Mouse (Mus musculus) intestine, postnatal 0 days (tissue): ENCODE results near the gene Gjc2. TPM values are rescaled to one million over a fixed set of nuclear protein-coding genes. Genes with fewer than 3 reads are reported as not detected.
"Not testable (repeated sequence)": the region's sequence is repeated elsewhere in the genome, so short reads cannot be mapped to it uniquely, and the experiment has no call there.

Experiments used
- ATAC-seq: fragments of 200-750 bp; cut with Nextera tagmentation; 2 replicates; pipeline ENCODE4 v1.8.0; 2017; ENCODE audit warnings: mild to moderate bottlenecking, moderate TSS enrichment, moderate library complexity
- H3K27ac ChIP-seq: fragments of 300-500 bp; sonication (generic); 2 replicates; pipeline ENCODE4 v1.5.1; 2014; ENCODE audit warnings: mild to moderate bottlenecking, low read depth, low read length, moderate library complexity
- H3K27me3 ChIP-seq: fragments of 300-500 bp; sonication (generic); replicated peaks from 2 replicates; pipeline ENCODE4 v1.6.1; 2014; ENCODE audit warnings: low read length, mixed read lengths; ENCODE audit not compliant: control insufficient read depth, insufficient read depth
- H3K36me3 ChIP-seq: fragments of 300-500 bp; sonication (generic); 2 replicates; pipeline ENCODE4 v1.6.1; 2014; ENCODE audit warnings: mild to moderate bottlenecking, moderate library complexity; ENCODE audit not compliant: control insufficient read depth, insufficient read depth
- H3K4me1 ChIP-seq: fragments of 300-500 bp; sonication (generic); replicated peaks from 2 replicates; pipeline ENCODE4 v1.6.1; 2014; ENCODE audit warnings: antibody characterized with exemption, low read length, mixed read lengths; ENCODE audit not compliant: control insufficient read depth, insufficient read depth
- H3K4me2 ChIP-seq: fragments of 300-500 bp; sonication (generic); replicated peaks from 2 replicates; pipeline ENCODE4 v1.6.1; 2014; ENCODE audit warnings: low read depth, mild to moderate bottlenecking, moderate library complexity
- H3K4me3 ChIP-seq: fragments of 300-500 bp; sonication (generic); 2 replicates; pipeline ENCODE4 v1.5.1; 2014; ENCODE audit warnings: low read depth, low read length
- H3K9ac ChIP-seq: fragments of 300-500 bp; sonication (generic); 2 replicates; pipeline ENCODE4 v1.6.1; 2014; ENCODE audit warnings: mild to moderate bottlenecking, low read depth, low read length
- H3K9me3 ChIP-seq: fragments of 300-500 bp; sonication (generic); 2 replicates; pipeline ENCODE4 v1.6.1; 2016; ENCODE audit warnings: mixed run types; ENCODE audit not compliant: control insufficient read depth
- CTCF ChIP-seq: sonication (generic); IDR thresholded peaks from 2 replicates; pipeline ENCODE4 v1.5.1; 2016; ENCODE audit warnings: low read depth, mild to moderate bottlenecking, control low read depth, antibody characterized with exemption, moderate library complexity
- WGBS: fragments of 180-500 bp; shearing (Covaris S2); extraction: QIAGEN DNeasy Blood & Tissue Kit; methylation state at CpG from one replicate; pipeline ENCODE4 v1.1.7; 2014; 5-methylcytosine and 5-hydroxymethylcytosine counted together
- polyA plus RNA-seq: library from polyadenylated mRNA; unstranded; fragments of >200 nt; fragmentation: Nextera tagmentation; extraction: Ambion mirVana; gene quantifications from 2 replicates; pipeline ENCODE4 v1.2.1, GENCODE M21; 2015

The Gjc2 gene
- polyA plus RNA-seq, 1 experiment from 2014 or later: 2.2 TPM

- Histone ChIP-seq H3K9me3 (no peaks in the 10 kb centered on the region), H3K4me2 (no peak overlapping the region), H3K36me3 (peaks cover 4% of the 10 kb centered on the region; the same call in 1 of the 2 replicates), H3K4me3 (no peak overlapping the region), H3K27me3 (no peaks in the 10 kb centered on the region), H3K9ac (no peak overlapping the region), H3K27ac (no peak overlapping the region), H3K4me1 (peaks cover 31% of the 10 kb centered on the region)
- TF ChIP-seq CTCF: no peak
- ATAC-seq: no peak
Measured at GRCm38 (mm10) chr11:59221604-59222003, 38.6 kb upstream of the Gjc2 start.

DNA sequence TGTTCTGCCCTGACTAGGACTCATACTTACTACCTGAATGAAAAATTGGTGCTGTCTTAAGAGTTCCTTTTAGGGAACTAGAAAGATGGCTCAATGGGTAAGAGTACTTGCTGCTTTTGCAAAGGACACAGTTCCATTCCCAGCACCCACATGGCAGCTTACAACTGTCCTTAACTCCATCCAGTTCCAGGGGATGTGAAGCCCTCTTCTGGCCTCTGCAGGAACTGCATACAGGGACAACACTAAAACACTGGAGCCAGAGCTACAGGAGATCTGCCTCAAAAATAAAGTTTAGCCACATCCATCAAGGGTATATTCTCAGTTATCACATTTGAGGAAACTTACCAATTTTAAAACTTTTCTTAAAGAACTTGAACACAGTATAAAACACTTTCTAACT lies 36.1 kb upstream of the Gjc2 start:
- Histone ChIP-seq H3K36me3 (peaks cover 4% of the 10 kb centered on the region), H3K27me3 (no peaks in the 10 kb centered on the region), H3K4me3 (no peak overlapping the region), H3K27ac (no peak overlapping the region), H3K4me2 (no peak overlapping the region), H3K4me1 (peaks cover 22% of the 10 kb centered on the region), H3K9ac (no peak overlapping the region), H3K9me3 (no peaks in the 10 kb centered on the region)
- TF ChIP-seq CTCF: peak; percentile 71
- no peak for ATAC-seq

- 40% methylated on average over 4 of the region's 4 CpGs for WGBS
- no peaks in the 10 kb centered on the region for H3K27me3 ChIP-seq
- no peak overlapping the region for H3K4me3 ChIP-seq
- peaks cover under 1% of the 10 kb centered on the region for H3K36me3 ChIP-seq
- H3K9ac ChIP-seq: no peak overlapping the region
- H3K4me2 ChIP-seq: peak overlapping the region; percentile 24; the same call in 1 of the 2 replicates
- H3K9me3 ChIP-seq: no peaks in the 10 kb centered on the region
- no peak overlapping the region for H3K27ac ChIP-seq
- ATAC-seq: peak; percentile 43
- no peak for TF ChIP-seq CTCF
- peaks cover 22% of the 10 kb centered on the region for H3K4me1 ChIP-seq
Measured at GRCm38 (mm10) chr11:59218389-59218998, 35.5 kb upstream of the Gjc2 start.

- 74% methylated on average over 3 of the region's 3 CpGs for WGBS
- Histone ChIP-seq H3K4me2 (no peak overlapping the region), H3K4me1 (peaks cover 14% of the 10 kb centered on the region), H3K4me3 (no peak overlapping the region), H3K9me3 (no peaks in the 10 kb centered on the region), H3K9ac (no peak overlapping the region), H3K36me3 (peaks cover 8% of the 10 kb centered on the region), H3K27ac (no peak overlapping the region), H3K27me3 (no peaks in the 10 kb centered on the region)
- no peak for TF ChIP-seq CTCF
- ATAC-seq: no peak
Measured at GRCm38 (mm10) chr11:59216955-59217354, 33.9 kb upstream of the Gjc2 start.

DNA sequence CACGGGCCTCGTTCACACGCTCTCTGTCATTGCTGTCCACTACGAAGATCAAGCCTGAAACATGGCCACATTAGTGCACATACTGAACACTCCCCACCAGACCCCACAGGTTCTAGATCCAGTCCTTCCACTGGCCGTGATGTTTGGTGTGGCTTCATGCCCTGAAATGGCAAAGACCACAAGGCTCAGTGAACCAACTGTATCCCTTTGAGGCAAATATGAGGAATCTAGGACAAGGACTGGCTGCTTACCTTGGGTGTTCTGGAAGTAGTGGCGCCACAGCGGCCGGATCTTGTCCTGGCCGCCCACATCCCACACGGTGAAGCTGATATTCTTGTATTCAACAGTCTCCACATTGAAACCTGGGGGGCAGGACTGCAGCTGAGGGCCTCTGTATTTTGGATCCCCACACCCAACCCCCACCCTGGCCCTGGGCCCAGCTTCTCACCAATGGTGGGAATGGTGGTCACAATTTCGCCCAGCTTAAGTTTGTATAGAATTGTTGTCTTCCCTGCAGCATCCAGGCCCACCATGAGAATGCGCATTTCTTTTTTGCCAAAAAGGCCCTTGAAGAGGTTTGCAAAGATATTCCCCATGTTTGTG lies 30.0 kb upstream of the Gjc2 start:
- ATAC-seq: no peak
- H3K27ac ChIP-seq: no peak overlapping the region
- H3K36me3 ChIP-seq: peaks cover 32% of the 10 kb centered on the region
- H3K9me3 ChIP-seq: no peaks in the 10 kb centered on the region
- H3K9ac ChIP-seq: no peak overlapping the region
- 88% methylated on average over 12 of the region's 12 CpGs for WGBS
- H3K4me2 ChIP-seq: no peak overlapping the region
- no peaks in the 10 kb centered on the region for H3K27me3 ChIP-seq
- 0 out of 2 replicates have a peak, but pooled peaks cover 3% of the 10 kb centered on the region for H3K4me1 ChIP-seq
- no peak for TF ChIP-seq CTCF
- H3K4me3 ChIP-seq: no peak overlapping the region

GRCm38 (mm10) chr11:59212320-59212719 lies 29.3 kb upstream of the Gjc2 start:
- not testable (repeated sequence) for H3K27ac ChIP-seq, H3K9ac ChIP-seq, H3K4me3 ChIP-seq, H3K4me2 ChIP-seq, H3K9me3 ChIP-seq, H3K4me1 ChIP-seq, ATAC-seq, H3K27me3 ChIP-seq
- H3K36me3 ChIP-seq: peaks cover 32% of the 10 kb centered on the region
- WGBS: 69% methylated on average over 12 of the region's 12 CpGs

DNA sequence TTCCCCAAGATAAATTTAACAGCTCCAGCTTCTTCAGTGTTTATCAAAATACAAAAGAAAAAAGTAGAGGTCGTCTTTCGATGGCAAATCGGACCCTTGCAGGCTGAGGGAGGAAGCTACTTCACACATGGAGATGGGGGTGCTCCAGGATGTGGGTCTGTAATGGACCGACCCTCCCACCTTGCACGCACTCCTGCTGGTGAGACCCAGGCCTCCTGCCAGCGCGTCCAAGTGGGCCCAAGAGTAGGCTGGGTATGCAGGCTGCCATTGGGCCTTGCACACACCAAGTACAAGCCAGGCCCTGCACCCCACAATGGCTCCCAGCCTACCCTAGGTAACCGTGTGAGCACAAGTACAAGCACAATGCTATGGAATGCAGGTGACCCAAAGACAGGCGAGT lies 28.5 kb upstream of the Gjc2 start:
- H3K4me2 ChIP-seq, H3K9me3 ChIP-seq, H3K4me3 ChIP-seq, H3K4me1 ChIP-seq, H3K27me3 ChIP-seq, H3K9ac ChIP-seq, ATAC-seq, H3K27ac ChIP-seq: not testable (repeated sequence)
- WGBS: 80% methylated on average over 9 of the region's 9 CpGs
- H3K36me3 ChIP-seq: peaks cover 33% of the 10 kb centered on the region
